Mouse (Mus musculus): Measurements from ENCODE around the gene Mrpl35.

Mrpl35 gene

DNA sequence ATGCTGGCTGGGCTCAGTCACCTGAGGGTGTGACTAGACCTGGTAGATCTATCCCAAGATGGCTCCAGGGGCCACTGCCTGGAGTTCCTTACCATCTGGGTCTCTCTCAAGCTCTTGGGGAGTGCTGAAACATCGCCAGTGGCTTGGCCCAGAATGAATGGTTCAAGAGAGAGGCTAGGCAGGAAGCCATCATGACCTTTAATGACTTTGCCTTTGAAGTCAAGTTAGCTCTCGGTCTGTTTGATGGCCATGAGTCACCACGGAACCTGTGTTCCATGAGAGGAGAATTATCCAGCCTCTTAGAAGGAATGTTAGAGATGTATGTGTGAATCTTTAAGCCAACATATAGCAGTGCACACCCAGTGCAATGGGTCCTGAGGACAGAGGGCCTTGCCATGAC is 27.4 kb downstream of the Mrpl35 start:
- no peak for DNase-seq (ENCODE audit: low read depth)

DNA sequence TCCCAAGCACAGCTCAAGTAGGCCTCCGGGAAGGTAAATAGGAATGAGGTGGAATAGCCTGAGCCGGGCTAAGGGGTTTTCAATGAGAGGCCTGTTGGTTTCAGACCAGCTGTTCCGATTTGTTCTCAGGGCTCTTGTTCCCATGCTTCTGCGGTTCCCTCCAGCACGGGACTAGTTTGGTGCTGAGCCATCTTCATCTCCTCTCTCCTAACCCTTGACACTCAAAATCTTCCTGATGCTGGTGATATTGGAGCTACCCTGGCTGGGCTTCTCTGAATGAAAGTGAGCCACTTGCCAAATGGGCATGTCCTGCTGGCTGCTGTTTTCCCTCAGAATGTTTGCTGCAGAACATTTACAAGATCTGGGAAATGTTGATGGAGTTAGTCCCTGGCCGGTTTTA is 35.0 kb downstream of the Mrpl35 start:
- no peak for DNase-seq (ENCODE audit: low read depth)

DNA sequence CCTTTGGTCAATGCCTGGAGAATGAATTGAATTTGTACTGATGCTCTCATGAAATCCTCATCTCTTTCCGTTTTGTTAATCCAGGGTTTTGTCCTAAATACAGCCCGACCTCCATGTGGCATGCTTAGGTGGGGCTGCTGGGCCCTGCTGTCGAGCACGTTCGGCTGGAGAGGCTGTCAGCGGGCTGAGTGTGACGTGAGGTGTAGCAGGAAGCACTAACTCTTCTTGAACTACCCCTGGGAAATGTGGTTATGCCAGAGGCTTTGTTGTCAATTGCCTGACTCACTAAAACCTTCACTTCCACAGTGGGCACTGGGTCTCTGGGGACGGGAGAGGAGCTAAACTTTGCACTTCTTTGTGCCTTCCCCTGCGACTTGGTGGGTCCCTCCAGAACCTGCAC is 38.4 kb downstream of the Mrpl35 start:
- DNase-seq (ENCODE audit: low read depth) = no peak

DNA sequence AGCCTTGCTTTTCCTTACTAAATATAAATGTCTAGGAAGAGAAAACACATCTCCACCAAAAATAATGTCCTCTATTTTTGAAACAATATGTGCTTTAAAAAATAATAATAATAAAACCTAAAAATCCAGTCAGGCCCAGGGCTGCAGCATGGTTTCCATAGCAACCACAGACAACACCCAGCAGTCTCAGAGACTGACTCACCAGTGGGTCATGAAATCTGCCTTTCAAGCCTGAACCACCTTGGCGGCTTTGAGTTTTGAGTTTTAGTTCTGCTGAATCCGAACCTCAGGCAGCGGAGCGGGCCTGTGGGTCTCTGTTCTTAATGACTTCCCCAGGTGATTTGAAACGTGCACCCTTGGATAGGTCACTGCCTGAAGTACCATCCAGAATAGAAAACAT is 43.6 kb downstream of the Mrpl35 start:
- no peak for DNase-seq (ENCODE audit: low read depth)

DNA sequence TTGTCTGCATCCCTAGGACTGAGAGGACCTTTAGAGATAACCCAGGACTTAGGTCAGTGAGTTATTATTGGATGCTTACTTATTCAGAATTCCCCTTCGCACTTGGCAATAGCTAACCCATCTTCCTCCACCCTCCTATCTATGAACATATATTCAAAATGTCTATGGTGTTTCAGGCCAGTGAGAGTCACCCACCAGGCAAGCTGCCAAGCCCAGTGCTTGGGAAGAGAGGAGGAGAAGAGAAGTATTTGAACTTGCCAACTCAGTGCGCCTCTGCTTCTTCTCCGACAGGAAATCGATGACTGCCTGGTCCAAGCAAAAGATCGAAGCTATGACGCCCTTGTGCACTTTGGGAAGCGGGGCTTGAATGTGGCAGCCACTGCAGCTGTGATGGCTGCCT is 46.3 kb downstream of the Mrpl35 start:
- no peak for DNase-seq (ENCODE audit: low read depth)

DNA sequence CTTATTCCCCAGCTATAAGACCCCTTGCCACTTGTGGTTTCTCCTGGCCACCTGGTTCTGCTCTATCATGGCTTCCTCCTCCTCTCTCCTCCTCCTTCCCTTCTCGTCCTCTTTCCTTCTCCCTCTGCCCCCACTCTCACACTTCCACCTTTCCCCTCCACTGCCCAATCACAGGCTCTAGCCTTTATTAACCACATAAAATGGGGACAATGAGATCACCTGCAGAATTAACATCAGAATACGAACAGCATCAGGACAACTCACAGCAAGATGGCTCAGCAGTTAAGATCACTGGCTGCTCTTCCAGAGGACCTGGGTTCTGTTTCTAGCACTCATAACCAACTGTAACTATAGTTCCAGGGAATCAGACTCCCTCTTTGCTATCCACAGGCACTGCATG is 46.9 kb downstream of the Mrpl35 start:
- no peak for DNase-seq (ENCODE audit: low read depth)

DNA sequence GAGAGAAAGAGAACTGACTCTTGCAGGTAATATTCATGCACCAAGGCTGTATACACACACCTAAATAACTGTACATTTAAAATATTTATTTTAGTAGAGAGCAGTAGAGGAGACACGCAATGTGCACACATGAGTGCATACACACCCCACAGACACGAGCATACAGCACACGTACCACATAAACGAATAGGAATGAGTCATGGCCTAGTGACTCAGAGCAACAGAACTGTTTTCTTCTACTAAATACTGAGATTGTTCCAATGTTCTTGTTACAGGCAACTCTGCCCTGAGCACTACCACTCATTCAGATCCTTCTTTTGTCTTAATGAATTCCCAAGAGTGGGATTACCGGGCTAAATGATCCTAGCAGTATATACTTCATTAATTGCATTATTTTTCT is 48.8 kb downstream of the Mrpl35 start:
- no peak for DNase-seq (ENCODE audit: low read depth)

DNA sequence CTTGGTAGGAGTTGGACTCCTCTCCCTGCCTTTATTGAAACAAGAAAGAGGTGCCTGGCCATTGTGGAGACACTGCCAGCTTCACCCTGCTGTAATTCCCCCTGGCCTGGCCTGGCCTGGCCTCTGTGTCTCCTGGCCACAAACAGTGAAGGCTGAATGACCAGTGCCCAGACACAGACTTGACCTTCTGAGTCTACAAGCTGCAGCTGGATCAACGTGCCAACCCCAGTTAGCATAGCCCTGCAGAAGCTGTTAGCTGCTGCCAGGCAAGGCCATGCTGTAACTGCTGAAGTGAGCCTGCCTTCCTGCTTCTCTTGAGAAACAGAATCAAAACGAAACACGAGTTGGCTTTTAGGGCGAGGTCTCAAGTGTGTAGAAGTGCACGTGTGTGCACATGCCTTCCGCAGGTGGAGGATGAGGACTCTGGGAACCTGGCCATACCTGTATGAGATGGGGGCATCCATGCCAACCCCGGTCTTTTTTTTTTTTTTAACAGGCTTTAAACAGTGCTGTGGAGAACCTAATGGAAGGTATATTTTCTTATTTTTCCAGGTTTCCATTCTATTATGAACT is 54.0 kb downstream of the Mrpl35 start:
- DNase-seq (ENCODE audit: low read depth) = no peak

DNA sequence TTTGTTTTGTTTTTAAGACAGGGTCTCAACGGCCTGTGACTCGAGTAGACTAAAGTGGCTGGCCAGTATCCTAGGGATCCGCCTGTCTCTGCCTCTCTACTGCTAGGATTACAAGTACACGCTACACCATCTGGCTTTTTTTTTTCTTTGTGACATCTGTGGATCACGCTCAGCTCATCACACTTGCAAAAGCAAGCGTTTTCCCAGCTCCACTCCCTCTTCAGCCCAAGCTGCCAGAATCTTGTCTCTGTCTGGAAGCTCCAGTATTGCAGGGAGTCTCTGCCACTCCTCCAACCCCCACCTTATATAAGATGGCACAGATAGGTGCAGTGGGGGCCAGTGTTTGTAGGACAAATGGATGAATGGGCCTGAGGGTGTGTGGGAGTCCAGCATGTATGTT is 54.6 kb downstream of the Mrpl35 start:
- DNase-seq (ENCODE audit: low read depth) = no peak

DNA sequence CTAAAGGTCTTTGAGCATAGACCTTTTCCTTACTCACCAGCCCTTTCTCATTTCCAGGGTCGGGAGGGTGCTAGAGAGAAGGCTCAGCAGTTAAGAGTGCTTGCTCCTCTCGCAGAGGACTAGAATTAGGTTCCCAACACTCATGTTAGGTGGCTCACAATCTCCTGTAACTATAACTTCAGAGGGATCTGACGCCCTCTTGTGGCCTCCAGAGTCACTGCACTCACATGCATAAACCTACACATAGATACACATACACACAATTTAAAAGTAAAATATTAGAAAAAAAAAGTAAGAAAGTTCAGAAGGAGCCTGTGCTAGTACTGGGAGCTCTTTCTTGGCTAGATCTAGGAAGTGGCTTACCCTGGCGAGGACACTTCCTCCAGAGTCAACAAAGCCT is 55.5 kb downstream of the Mrpl35 start:
- no peak for DNase-seq (ENCODE audit: low read depth)

DNA sequence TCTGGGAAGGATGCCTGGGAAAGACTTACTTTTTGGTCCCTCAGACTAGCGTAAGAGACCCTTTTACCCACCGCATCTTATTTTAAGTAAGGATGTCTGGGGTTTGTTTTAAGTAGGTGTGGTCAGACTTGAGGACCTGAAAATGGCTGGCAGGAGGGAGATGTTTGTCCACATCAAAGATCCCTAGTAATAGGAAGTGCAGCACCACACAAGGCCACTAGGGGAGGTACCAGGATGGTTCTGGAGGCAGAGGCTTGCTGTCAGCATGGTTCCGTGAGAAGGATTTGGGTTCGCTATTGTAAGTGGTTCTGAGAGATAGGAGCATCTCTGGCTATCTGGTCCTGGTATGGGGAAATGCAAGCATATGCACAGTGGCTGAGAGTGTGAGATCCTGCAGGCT is 55.9 kb downstream of the Mrpl35 start:
- DNase-seq (ENCODE audit: low read depth) = no peak

DNA sequence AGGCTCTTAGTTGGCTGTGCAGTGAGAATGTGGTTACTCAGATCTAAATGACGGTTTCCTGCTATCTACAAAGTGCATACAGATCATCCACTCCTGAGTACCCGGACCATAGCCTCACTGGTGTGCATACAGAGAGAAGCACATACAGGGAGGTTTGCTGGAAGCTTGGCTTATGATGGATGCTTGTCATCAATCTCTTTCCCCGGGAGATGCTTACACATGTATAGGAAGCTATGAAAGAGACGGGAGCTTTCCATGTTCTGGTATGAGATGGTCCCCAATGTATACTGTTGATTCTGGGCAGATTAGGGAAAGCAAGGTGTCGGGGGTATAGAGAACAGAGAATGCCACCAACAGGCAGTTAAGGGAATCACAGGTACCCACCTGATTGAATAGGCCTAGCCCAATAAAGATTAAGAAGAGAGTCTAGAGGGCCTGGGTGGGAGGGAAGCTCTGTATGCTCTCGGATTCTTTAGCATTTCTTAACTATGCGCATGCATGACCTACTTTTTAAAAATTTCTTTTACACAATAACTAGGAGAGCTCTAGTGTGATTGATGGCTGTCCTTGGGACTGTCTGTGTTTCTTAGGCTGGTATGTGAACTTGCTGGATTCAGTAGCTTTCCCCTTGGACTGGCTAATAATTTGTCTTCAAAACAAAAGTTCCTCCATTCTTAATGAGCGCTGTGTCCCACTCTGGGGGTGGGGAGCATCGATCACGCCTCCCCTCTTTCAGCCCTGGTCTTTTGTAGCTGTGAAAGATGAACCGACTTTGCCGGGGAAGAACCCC is 56.7 kb downstream of the Mrpl35 start:
- no peak for DNase-seq (ENCODE audit: low read depth)

DNA sequence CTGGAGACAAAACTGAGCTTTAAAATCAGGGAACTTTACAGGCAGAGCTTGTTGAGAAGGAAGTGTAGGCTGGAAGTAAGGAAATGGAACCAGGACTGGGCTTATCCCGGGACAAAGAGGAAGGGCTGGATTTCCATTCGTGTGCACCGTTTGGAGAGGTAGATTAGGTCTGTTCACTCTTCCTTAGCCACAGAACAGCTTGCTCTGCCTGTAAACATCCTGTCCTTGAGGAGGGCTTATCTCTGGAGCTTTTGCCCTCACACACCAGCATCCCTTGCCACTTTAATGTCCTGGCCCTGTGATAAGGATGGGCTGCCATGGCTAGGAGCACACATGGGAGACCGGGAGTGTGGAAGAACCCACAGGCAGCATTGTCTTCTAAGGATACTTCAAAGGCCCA is 59.0 kb downstream of the Mrpl35 start:
- DNase-seq (ENCODE audit: low read depth) = no peak

All from c-Kit-positive CD71-positive TER-119-negative erythroid progenitor cells, embryonic 14.5 days (primary cell).